Mouse (Mus musculus) kidney, adult 9 months (tissue): ENCODE data around the gene 1700001L19Rik.
A peak's percentile ranks its signal among the peaks of the same experiment; 100 is the strongest.
"Not testable (repeated sequence)": the region's sequence is repeated elsewhere in the genome, so short reads cannot be mapped to it uniquely, and the experiment has no call there.

Experiments
- DNase-seq: peaks from one replicate; pipeline ENCODE4 v3.0.0; 2022

The 1700001L19Rik gene

DNA sequence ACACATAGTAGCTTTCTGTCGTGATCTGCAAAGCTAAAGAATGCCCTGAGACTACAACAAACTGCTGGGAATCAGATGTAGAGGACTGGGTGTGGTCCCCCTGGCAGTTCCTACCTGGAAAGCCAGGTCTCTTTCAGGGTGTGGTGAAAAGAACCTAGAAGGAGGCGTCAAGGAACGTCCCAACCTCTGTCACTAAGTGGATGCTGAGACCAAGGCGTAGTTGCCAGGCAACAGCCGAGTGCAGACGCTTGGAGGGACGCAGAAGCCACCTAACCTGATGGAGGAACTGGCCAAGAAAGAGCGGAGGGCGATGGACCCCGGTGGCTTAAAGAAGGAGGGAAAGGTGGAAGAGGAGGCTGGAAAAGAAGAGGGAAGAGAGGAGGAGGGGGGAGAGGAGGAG, at the start of gene 1700001L19Rik:
Gene 1700001L19Rik (plus strand): TSS at position 223 of the 400 bp plus-strand sequence.
- DNase-seq = no peak

DNA sequence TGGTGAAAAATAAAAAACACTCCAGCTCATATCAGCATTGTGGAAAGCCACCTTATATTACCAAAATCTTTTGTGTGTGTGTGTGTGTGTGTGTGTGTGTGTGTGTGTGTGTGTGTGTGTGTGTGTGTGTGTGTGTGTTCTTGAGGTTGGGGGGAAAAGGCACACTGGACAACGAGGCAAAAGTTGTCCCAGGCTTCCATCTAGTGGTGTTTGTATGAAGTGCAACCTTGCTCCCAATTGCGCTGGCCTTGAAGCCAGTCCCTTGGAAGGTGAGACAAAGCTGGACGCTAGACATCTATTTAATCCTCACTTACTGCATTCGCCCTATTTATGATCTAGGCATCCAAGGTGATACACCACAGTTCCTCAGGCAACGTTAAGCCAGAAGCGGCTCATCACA, 43.8 kb upstream of the 1700001L19Rik start:
- DNase-seq = not testable (repeated sequence)

DNA sequence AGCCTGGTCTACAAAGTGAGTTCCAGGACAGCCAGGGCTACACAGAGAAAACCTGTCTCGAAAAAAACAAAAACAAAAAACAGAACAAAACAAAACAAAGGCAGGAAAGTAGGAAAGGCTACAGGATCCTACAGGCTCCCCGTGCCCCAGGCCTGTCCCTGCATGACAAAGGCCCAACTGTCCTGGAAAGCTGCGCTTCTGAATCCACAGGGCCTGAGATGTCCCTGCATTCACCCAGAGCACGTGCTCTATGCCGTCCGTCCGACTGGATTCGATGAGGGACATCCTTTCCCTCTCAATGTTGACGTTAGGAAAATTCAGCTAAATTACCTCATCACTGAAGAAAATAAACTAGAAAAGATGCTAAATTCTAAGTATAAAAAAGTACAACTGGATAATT, 29.1 kb upstream of the 1700001L19Rik start:
- DNase-seq = no peak

DNA sequence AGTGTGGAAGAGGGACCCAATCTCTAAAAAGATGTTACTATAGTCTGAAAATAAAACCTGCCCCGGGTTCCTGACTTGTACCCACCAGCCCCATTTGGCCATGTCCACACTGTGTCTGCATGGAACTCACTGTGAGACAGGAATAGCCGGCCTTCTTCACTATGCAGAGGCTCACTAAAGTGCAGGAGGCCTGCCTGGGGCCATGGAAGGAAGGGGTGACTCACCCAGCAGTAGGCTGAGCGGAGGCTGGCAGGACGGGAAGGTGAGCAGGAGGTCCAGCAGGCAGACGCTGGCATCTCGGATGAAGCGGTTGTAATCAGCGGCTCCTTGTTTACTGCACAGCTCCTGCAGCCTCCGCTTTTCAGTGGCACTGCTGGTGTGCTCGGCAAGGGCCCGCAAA, 28.7 kb upstream of the 1700001L19Rik start:
- DNase-seq = no peak

DNA sequence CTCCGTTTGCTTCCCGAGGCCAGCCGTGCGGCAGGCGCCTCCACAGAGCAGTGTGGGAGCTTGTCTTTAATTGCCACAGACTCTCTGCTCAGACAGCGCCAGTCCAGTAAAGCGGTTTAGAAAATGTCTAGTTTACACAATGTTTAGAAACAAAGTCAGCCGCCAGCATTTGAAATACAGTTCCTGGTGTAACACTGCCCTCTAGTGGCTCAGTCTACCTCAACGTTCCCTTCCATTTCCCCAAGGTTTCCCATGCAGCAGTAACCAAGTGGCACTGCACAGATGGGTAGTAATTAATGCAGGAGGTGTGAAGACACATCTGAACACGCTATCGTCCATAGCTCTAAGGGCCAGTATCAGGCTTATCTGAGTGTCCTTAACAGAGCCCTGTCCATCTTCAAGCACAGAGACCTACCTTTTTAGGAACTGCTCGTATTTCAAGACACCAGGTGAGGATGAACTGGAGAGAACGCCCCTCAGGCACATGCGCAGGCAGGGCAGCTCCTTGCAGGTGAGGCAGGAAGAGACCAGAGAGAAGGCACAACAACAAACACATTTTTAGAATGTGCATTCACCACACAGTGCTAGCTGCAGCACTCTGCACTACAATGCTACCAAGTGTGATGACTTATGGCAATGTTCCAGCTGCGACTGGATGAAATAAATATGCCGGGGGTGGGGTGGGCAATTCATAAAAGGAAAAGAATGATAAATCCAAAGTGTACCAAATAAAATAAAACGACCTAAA, 27.5 kb upstream of the 1700001L19Rik start:
- peak; percentile 67 for DNase-seq

DNA sequence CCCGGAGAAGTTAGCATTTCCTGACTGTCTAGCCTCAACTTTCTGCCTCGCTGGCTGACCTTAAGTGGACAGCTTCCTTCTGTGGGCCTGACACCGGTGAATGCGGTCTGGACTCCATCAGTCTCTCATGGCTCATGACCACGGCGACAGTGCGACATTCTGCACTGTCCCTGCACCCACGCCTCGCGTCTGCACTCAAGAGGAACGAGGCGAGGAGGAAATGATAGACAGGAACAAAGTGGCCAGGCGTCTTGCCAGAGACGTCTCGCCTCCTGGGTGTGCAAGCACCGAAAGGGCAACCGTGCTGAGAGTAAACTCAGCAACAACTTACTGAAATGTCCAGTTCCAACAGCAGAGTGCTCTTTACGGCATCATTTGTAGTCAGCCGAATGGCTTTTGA, 25.0 kb upstream of the 1700001L19Rik start:
- DNase-seq = no peak

DNA sequence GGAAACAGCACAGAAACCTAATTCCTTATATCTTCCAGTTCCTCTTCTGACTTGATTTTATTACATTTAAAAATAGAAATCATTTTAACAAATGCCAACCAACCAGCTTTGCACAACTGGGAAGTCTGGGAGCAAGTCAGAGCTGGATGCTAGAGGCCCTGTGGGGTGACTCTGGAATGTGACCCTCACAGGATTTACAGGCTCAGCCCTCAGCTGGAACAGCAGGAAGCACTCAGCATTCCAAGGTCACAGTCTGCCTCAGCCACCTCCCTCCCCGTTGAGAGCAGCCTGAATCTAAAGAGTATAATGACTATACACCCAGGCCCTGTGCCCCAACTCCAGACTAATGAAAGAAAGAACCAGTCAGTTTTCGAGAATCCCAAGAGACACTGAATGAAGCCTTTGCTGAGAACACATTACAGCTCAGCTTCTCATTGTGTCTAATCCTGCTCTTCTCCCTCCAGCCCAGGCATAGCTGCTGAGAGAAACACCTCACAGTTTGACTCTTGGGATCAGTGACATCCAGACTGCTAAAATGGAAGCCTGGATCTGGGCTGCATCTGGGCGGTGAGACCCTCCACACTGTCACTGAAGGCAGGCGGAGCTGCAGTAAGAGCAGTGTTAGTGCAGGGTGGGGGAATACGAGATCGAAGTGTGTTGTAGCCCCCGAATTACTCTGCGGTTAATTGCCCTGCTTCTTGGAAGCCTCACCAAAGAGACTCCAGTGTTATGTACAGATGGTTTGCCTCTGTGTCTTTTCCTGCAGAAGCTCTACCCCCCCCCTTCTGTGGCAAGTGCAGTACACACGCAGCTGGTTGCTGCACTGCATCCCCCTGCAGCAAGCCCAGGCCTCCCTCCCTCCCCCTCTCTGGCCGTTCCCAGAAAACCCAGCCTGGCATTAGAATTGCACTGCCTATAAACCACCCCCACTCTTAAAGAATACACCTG, 24.0 kb upstream of the 1700001L19Rik start:
- DNase-seq = peak; percentile 70

DNA sequence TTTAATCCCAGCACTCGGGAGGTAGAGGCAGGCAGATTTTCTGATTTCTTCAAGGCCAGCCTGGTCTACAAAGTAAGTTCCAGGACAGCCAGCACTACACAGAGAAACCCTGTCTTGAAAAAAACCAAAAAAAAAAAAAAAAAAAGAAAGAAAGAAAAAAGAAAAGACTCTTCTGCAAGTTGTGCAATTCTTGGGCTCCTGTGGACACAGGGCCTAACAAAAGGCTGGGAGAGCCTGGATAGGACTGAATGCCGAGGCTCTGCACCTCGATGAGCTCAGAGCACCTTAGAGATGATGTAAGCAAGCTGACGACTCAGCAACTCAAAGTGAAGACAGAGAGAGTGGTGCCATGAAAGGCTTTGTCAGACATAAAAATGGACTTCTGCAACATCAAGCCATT, 22.8 kb upstream of the 1700001L19Rik start:
- no peak for DNase-seq

DNA sequence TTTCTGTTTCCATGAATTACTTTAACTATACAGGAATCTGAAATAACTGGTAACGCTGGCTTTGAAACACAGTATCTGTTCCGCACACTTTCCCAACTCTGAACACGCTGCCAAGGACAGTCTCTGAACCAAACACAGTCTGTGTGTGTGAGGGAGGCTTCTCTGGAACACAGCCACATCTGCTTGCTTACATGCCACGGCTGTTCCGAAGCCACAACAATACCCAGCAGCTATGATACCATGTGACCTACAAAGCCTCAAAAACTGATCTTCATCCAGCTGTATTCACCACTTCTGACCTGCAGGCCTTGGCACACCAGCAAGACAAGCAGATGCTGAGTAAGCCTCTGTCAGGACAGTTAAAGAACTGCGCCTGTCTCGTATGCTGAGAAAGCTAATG, 19.3 kb upstream of the 1700001L19Rik start:
- no peak for DNase-seq

DNA sequence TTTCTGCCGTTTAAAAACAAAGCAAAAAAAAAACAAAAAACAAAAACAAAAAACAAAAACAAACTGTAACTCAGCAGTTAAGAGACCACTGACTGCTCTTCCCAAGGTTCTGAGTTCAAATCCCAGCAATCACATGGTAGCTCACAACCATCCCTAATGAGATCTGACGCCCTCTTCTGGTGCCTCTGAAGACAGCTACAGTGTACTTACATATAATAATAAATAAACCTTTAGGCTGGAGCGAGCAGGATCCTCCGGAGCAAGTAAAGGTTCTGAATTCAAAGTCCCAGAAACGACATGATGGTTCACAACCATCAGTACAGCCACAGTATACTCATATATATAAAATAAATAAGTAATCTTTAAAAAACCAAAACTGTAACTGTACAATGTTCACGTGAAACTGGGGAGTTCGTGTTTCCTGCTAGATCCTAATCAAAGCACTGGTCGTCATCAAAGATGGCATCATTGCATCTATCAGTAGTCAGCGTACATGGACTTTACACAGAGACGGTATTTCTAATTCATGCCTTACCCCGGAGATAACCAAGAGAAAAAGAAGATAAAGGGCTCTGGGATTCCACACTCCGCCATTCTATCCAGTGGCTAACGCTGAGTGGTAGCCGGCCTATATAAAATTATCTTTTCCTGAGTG, 16.0 kb upstream of the 1700001L19Rik start:
- DNase-seq = no peak

DNA sequence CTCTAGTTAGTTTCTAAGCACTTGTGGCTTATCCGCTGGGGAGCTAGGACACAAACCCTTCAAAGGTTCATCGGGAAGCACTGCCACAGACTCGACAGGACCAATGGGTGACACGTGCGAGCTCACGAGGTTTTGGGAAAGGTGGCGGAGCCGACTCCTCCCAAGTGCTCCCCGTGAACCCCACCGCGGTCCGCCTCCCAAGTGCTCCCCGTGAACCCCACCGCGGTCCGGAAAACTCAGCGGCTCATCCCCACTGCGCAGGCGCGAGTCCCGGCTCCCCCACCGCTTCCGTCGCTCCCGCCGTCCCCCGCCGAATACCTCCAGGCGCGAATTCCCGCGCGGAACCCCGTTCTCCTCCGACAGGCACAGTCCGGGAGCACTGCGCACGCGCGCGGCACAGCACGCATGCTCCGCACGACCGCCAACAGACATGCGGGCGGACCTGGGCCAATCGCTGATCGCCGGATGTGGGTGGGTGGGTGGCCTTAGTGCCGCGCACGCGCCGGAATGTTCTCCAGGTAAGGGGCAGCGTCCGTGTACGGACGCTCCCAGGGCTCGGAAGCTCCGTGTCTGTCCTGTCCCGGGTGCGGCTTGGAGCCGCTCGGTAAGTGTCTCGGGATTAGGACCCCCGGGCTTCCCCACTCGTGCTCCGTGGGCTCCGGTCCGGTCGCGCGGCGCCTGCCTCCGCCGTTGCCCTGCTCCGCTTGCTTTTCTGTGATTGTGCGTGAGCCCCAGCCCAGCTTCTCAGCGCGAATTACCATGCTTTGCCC, 15.3 kb upstream of the 1700001L19Rik start, which contains the start of the genes Mtrr and Fastkd3:
Gene Mtrr (minus strand): TSS at position 403 of the 770 bp plus-strand sequence.
Gene Fastkd3 (plus strand): TSS at position 488 of the 770 bp plus-strand sequence.
- DNase-seq = peak; percentile 98

DNA sequence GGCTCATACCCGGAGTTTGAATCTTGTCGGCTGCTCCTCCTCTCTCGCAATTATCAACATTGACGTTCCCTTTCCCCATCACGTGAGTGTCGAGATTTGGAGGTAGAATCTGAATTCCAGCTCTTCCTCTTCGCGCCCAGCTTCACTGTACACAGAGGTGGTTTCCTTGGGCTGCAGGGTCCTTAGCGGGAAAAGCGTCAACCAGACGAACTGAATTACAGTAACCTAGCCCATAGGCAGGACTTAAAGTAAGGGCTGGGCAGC, 14.8 kb upstream of the 1700001L19Rik start:
- DNase-seq = no peak

DNA sequence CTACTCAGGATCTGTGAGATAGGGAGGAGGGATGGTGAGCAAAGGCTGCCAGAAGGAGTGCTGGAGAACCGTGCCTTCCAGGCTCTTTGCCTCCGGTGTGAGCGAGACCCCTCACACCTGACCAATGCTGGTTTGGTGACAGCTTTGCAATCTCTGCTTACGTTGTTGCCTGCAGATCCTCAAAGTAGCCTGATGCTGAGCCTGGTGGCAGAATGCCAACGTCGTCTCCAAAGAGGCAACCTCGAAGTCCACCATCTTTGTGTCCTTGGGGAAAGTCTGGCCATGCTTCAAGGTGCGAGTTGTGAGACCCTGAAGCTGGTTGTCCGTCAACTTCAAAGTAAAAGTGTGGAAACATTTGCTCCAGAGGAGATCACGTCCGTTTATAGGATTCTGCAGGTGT, 13.3 kb upstream of the 1700001L19Rik start:
- no peak for DNase-seq

DNA sequence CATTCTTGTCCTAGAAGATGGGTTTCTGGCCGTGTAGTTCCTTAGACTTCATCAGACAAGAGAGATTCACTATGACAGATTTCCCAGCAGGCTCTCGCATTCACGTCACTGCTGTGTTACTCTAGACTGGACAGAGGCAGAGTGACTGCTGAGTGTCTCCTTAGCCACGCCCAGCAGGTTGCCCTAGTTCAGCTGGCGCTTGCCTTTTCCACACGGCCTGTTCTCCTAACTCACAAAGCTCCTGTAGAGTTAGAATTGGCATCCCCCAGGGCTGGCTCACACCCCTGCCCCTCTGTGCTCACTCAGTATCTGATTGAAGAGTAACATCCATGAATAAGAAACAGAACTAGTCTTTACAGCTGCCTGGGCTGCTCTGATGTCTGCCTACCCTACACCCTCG, 11.8 kb upstream of the 1700001L19Rik start:
- DNase-seq = no peak

DNA sequence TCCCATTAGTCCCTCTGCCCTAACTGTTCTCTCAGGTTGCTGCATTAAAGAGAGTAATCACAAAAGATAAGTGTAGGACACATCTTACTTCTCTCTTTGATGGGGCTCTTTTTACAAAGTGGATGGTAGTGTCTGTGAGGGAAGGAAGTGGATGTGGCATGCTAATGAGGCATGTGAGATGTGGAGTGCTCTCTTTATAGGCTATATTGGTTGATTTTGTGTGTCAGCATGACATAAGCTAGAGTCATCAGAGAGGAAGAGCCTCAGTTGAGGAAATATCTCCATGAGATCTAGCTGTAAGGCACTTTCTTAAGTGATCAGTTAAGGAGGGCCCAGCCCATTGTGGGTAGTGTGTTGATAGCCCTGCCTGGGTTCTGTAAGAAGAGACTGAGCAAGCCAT, 8.9 kb upstream of the 1700001L19Rik start:
- DNase-seq = no peak

DNA sequence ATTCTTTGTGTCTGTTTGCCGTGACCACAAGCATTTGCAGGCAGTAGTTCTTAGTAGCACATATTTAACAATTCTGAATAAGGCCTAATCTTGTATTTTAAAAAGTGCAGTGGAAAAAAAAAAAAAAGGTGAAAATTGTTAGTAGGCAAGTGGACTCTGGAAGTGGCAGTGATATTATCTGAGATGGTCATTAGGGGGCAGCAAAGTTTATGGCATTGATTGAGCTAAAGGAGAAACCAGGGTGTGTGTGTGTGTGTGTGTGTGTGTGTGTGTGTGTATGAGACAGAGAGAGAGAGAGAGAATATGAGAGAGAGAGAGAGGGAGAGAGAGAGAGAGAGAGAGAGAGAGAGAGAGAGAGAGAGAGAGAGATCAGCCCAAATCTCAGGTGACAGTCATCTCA, 3.4 kb upstream of the 1700001L19Rik start:
- DNase-seq = no peak

DNA sequence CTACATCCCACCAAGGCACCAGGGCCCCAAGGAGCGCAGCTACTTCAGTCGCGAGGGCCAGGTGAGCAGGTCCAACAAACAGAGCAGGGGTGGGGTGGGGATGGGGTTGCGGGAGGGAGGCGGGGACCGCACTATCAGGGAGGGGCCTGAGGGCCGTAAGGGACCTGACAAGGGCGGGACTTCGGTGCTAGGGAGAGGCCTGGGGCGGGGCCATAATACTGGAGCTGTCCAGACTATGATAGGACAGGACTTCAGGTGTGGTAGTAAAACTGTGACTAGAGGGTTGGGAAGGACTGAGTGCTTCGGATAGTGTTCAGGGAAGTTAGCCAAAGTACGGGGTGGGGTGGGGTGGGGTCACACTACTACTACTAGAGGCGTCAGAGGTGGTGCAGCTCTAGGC, 446 bp downstream of the 1700001L19Rik start:
- no peak for DNase-seq

DNA sequence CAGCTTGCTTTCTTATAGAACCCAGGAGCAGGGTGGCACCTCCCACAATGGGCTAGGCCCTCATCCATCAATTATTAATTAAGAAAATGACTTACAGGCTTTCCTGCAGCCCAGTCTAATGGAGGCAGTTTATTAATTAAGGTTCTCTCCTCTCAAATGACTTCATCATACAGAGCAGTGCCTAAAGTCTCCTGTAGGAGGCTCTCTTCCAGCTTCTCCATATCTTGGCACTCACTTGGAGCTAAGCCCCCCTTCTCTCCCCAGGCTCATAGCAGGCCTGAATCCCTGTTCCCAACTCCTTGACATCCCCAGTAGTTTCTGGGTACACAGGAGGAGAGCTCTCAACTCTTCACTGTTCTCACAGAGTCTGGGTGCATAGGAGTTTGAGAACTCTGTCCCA, 1.7 kb downstream of the 1700001L19Rik start:
- no peak for DNase-seq

DNA sequence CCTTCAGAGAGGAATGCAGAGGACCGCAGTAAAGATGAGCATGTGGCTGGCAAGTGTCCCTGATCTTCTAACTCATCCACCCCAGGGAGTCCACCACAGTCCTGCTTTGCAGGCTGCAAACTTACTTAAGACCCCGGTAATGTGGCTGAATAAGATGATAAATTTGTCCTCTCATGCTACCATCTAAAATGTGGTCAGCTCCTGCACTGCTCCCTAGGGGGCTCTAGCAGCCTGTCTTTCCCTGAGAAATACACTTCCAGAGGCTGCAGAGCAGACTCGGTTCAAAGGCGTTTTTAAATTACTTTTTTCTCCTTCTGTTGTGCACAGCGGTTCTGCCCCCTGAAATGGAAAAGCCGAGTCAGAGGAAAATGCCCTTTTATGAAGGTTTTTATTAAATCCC, 4.0 kb downstream of the 1700001L19Rik start:
- DNase-seq = no peak

DNA sequence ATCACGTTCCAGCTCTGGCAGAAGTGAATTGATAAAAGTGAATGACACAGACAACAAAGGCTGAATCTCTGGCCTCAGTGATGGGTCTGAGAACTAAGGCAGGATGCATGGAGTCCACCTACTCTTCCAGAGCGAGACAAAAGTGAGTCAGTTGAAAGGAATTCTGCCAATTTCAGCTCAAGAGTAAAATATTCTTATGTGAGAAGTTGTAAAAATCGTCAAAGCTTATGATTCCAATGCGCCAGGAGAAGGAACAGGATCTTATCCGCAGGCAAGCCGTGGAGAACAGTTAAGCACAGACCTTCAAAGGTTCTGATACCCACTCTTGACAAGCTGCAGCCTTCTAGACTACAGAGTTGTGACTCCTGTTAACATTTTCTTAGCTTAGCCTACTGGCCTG, 5.9 kb downstream of the 1700001L19Rik start:
- no peak for DNase-seq

DNA sequence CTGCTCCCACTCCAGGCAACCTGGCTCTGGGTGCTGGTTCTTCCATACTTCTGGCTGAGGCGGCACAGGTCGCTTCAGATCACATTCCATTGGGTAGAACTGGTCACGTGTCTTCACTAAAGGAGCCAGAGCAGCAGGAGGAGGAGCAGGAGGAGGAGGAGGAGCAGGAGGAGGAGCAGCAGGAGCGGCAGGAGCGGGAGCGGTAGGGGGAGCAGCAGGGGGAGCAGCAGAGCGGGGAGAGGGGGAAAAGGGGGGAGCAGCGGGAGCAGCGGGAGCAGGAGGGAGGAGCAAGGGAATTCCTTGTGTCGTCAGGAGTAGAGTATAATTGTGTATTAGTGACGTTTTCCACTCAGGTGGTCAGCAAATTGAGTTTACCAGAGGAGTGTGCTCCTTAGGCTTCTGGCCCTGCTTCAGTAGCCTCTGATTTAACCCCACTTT, 8.5 kb downstream of the 1700001L19Rik start:
- peak; percentile 61 for DNase-seq

DNA sequence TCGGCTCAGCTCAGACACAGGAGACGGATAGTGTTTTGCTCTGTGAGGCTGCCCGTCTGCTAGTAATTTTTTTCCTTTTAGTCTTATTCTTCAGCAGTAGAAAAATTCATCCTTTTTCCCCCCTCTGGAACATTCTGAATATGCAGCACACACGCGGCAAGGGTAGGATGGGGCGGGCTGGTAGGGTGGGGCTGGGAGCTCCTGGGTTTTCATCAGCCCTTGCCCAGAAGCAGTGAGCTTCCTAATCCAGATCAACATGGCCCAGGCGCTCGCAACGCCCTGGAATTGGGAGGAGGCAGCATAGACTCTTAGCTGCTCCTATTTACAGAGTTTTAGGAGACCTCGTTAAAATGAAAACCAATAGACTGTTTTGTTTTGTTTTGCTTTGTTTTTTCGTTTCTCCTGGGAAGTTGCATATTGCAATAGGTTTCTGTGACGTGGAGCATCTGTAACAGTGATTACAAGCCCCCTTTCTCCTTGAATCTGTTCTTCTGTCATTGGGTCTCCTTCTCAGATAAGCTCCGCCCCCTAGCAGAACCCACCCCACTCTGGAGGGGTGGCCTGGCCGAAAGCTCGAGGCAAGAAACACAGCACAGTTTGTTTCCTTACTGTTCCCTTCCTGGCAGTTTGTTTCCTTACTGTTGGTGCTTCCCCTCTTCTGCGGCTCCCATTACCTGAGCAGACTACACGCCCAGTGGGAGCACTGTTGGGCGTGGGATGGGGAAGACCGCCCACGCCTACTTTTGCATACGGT, 10.6 kb downstream of the 1700001L19Rik start:
- no peak for DNase-seq
